Mouse (Mus musculus): ENCODE data around the gene Fbxo10. TPM values are rescaled to one million over a fixed set of nuclear protein-coding genes. Genes with fewer than 3 reads are reported as not detected.
"Not testable (repeated sequence)": the region's sequence is repeated elsewhere in the genome, so short reads cannot be mapped to it uniquely, and the experiment has no call there.

Gene Fbxo10
- total RNA-seq, 2 experiments from 2014 or later = 33.1 to 34.8 TPM

GRCm38 (mm10) chr4:45046679-45047078 lies 37.7 kb downstream of the Fbxo10 start:
- intact Hi-C loops (cut with DNase I) = no loop called here

DNA sequence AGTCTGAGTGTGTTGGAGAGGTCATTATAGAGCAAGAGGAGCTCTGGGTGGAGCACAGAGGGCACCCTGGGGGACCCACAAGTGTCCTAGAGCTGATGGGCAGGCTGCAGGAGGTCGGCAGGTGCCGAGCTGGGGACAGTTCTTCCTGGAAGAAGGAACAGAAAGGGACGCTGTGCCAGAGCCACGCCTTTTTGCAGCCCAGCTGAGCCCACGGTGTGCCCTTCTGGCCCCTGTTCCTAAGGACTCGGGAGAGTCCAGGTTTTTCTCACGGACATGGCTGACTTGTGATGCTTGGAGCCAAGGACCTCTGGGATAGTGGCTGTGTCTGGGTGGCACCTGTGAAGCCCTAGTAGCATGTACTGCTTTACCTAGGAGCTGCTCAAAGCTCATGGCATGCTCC lies 43.6 kb downstream of the Fbxo10 start:
- H3K4me3 ChIP-seq = no peak overlapping the region
- H3K27ac ChIP-seq = no peak overlapping the region
- intact Hi-C loops (cut with DNase I) = no loop called here
- no peak for TF ChIP-seq CTCF (IDR thresholded peaks at IDR 0.05)
- DNase-seq (ENCODE audit: extremely low spot score in 1 of 2, low spot score in 2 of 2) = no peak

More at GRCm38 (mm10) chr4:45046679-45047078, 37.7 kb downstream of the Fbxo10 start:
- TF ChIP-seq CTCF (IDR thresholded peaks at IDR 0.05) = no peak
- H3K4me3 ChIP-seq = no peak overlapping the region
- DNase-seq (ENCODE audit: extremely low spot score in 1 of 2, low spot score in 2 of 2) = no peak
- H3K27ac ChIP-seq = no peak overlapping the region

GRCm38 (mm10) chr4:45039546-45039945 lies 44.9 kb downstream of the Fbxo10 start:
- H3K27ac ChIP-seq; intact Hi-C loops (cut with DNase I): not testable (repeated sequence)

DNA sequence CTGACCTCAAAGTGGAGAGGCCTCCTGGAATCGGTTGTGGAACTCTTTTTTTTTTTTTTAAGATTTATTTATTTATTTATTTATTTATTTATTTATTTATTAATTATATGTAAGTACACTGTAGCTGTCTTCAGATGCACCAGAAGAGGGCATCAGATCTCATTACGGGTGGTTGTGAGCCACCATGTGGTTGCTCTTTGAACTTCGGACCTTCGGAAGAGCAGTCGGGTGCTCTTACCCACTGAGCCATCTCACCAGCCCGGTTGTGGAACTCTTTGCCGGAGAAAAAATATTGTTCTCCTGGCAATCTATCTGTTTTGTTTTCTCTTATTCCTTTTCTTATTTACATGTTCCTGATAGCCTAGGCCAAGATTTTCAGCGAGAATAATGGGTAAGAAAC lies 45.5 kb downstream of the Fbxo10 start:
- H3K27ac ChIP-seq; intact Hi-C loops (cut with DNase I); DNase-seq (ENCODE audit: extremely low spot score in 1 of 2, low spot score in 2 of 2); H3K4me3 ChIP-seq: not testable (repeated sequence)
- TF ChIP-seq CTCF (IDR thresholded peaks at IDR 0.05) = peak; percentile 37

More at GRCm38 (mm10) chr4:45039546-45039945, 44.9 kb downstream of the Fbxo10 start:
- H3K4me3 ChIP-seq; DNase-seq (ENCODE audit: extremely low spot score in 1 of 2, low spot score in 2 of 2): not testable (repeated sequence)

GRCm38 (mm10) chr4:45037455-45038410 lies 46.7 kb downstream of the Fbxo10 start:
- H3K4me3 ChIP-seq = no peak overlapping the region
- intact Hi-C loops (cut with DNase I) = no loop called here
- TF ChIP-seq CTCF (IDR thresholded peaks at IDR 0.05) = no peak
- no peak for DNase-seq (ENCODE audit: extremely low spot score in 1 of 2, low spot score in 2 of 2)
- no peak overlapping the region for H3K27ac ChIP-seq

DNA sequence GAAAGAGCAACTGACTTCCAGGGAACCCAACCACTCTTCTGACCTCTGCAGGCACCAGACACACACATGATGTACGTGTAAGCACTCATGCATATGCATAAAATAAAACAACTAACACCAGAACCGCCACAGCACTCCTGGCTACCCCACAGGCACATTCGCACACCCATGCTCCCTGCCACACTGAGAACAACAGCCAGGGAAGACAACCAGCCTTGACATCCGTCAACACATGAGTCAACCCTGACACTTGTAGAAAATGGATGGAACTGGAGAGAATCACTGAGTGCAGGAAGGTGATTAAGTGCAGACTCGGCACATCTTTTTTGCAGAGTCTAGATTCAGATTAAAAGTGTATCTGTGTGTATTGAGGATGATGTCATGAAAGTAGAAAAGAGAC lies 47.8 kb downstream of the Fbxo10 start:
- Histone ChIP-seq H3K27ac (no peak overlapping the region), H3K4me3 (no peak overlapping the region)
- intact Hi-C loops (cut with DNase I) = no loop called here
- no peak for DNase-seq (ENCODE audit: extremely low spot score in 1 of 2, low spot score in 2 of 2)
- TF ChIP-seq CTCF (IDR thresholded peaks at IDR 0.05) = no peak

DNA sequence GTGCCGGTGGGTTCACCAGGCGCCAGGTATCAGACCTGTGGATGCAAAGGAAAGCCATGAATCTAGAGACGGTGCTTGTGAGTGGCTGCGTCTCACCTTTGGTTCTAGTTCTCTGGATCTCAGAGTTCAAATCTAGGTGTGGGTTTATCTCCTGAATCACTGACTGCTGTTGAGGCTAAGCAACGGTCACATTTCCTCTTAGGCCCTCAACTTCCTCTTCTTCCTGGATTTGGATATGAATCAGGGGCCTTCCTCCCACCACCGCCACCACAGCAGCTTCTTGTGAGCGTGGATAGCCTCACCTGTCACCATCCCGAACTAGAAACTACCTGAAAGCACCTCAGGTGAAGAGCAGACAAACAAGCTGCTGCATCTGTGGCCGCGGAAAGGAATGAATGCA lies 48.4 kb downstream of the Fbxo10 start:
- DNase-seq (ENCODE audit: extremely low spot score in 1 of 2, low spot score in 2 of 2) = no peak
- no peak for TF ChIP-seq CTCF (IDR thresholded peaks at IDR 0.05)
- Histone ChIP-seq H3K27ac (no peak overlapping the region), H3K4me3 (no peak overlapping the region)
- intact Hi-C loops (cut with DNase I) = no loop called here

GRCm38 (mm10) chr4:45034693-45035628 lies 49.4 kb downstream of the Fbxo10 start:
- DNase-seq (ENCODE audit: extremely low spot score in 1 of 2, low spot score in 2 of 2) = no peak
- no peak overlapping the region for H3K27ac ChIP-seq
- intact Hi-C loops (cut with DNase I) = no loop called here
- H3K4me3 ChIP-seq = no peak overlapping the region
- TF ChIP-seq CTCF (IDR thresholded peaks at IDR 0.05) = no peak

- TF ChIP-seq CTCF (IDR thresholded peaks at IDR 0.05) = no peak
- intact Hi-C loops (cut with DNase I) = no loop called here
- no peak overlapping the region for H3K4me3 ChIP-seq
- H3K27ac ChIP-seq = no peak overlapping the region
- DNase-seq (ENCODE audit: extremely low spot score in 1 of 2, low spot score in 2 of 2) = no peak
Observed at GRCm38 (mm10) chr4:45032586-45032985, 51.8 kb downstream of the Fbxo10 start.

DNA sequence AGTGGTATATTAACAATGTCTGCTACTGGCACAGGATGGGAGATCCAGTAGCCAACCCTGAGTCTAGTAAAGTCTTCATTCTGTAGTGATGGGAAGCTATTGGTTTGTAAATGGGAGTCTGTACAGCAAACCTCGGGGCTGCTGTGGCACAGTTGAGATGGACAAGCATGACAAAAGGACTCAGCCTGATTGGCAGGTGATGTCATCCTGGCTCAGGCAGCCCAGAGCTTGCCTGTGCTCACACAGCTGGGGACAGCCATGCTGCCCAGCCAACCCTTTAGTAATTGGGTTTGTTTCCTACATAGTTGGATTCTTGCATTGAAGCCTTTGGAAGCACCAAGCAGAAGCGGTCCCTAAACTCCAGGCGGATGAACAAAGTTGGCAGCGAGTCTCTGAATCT lies 57.9 kb downstream of the Fbxo10 start:
- no peak for TF ChIP-seq CTCF (IDR thresholded peaks at IDR 0.05)
- Histone ChIP-seq H3K4me3 (no peak overlapping the region), H3K27ac (no peak overlapping the region)
- intact Hi-C loops (cut with DNase I) = no loop called here
- DNase-seq (ENCODE audit: extremely low spot score in 1 of 2, low spot score in 2 of 2) = no peak

- DNase-seq (ENCODE audit: extremely low spot score in 1 of 2, low spot score in 2 of 2) = no peak
- Histone ChIP-seq H3K27ac (no peak overlapping the region), H3K4me3 (peak overlapping the region; percentile 72)
- intact Hi-C loops (cut with DNase I) = loop anchor here (5.0 kb wide), 6 partner anchors 88 to 838 kb away; partner anchors contain the start of genes Dcaf10, Exosc3, Shb and Slc25a51
- no peak for TF ChIP-seq CTCF (IDR thresholded peaks at IDR 0.05)
Observed at GRCm38 (mm10) chr4:45019009-45019408, 65.4 kb downstream of the Fbxo10 start.
